Mouse (Mus musculus) adrenal gland, postnatal 36 days (tissue): ENCODE measurements around the gene Kel. TPM values are rescaled to one million over a fixed set of nuclear protein-coding genes. Genes with fewer than 3 reads are reported as not detected.

ENCODE experiments used
- DNase-seq, 2 experiments: peaks; one replicate each; pipeline ENCODE4 v3.0.0; 2021; ENCODE audit warnings: mixed read lengths in 1 of 2
- total RNA-seq, 2 experiments: library from RNA; stranded (reverse); gene quantifications; 2 replicates each; pipeline ENCODE4 v1.2.3; 2021

Kel gene
- total RNA-seq, 2 experiments from 2014 or later, result not detected

GRCm38 (mm10) chr6:41646220-41646619 is 57.9 kb downstream of the Kel start:
- DNase-seq, result no peak

DNA sequence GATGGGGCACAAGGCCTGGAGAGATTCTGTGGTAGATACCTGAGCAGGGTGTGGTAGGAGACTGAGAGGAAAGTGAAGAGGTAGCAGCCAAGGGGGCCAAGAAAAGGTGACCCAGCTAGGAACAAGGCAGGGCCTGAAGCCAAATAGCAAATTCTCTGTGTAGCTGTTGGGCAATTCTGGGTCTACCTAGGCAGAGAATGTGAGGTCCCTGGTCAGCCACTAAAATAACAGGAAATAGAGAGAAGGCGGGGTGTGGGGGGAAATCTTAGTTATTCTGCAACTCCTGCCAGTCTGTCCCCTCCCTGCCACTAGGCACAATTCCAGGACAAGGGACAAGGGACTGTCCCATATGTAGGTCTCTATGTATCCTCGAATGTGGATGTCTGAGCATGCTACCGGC is 60.9 kb downstream of the Kel start:
- DNase-seq, result no peak

GRCm38 (mm10) chr6:41642765-41643164 is 61.4 kb downstream of the Kel start:
- no peak for DNase-seq

DNA sequence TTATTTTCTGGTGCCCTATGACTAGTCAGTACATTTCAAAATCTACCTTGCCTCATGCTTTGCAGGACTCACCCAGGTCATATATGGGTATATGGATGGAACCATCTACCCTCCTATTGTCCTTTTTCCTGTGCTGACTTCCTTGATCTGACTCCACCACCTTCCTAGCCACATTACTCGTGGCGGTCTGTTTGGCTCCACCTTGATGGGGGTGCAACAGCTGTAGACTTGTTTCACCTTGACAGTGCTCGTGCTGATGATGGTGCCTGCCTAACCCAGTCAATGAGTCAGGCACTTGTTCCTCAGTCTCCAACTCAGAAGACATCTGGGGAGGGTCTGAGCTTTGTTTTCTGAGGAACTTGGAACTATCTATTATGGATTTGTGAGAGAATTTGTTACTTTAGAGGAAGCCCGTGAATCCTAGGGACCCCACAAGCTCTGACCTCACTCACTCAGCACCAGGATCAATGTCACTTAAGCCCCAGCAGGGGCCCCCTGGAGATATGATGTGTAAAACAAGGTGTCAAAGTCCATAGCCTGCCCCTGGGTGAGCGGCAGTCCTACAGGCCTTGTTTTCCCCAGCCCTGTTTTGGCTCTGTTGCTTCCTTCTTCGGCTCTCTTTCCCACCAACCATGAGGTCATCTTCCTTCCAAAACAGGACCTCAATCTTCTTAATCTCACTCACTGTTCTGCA is 62.8 kb downstream of the Kel start:
- no peak for DNase-seq

DNA sequence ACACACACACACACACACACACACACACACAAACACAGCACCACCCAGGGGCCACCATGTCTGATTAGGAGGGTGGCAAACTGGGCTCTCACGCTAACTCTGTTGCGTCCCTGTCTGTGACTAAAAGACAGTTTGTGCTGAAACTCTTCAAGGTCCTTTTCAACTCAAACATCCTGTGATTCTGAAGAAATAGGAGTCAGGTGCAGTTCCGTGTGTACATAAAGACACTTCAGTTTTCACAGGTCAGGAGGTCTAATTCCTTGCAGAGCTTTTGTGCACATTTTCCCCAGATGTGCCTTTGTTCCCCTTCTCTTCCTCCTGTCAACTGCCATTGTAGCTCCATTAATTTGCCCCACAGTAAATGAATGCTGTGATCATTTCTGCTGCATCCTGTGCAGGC is 63.7 kb downstream of the Kel start:
- DNase-seq, result no peak

GRCm38 (mm10) chr6:41637927-41638506 is 66.1 kb downstream of the Kel start:
- DNase-seq, result no peak

GRCm38 (mm10) chr6:41637393-41637792 is 66.7 kb downstream of the Kel start:
- no peak for DNase-seq

Other genes starting within 250 kb of the Kel start
- gene Prss1, start 245.4 kb downstream of the Kel start, total RNA-seq, result not detected
- gene Prss2, start 182.6 kb downstream of the Kel start, total RNA-seq, result not detected
- gene Ephb6, start 98.9 kb downstream of the Kel start, total RNA-seq, result 10 to 100 TPM in 1 of 2 experiments, 1 to 10 TPM in 1; 4.4 to 19.0 TPM
- not detected for gene Trpv6, start 67.9 kb downstream of the Kel start, total RNA-seq
- under 1 TPM in 1 of 2 experiments, not detected in 1; 0.10 TPM for gene Trpv5, start 23.6 kb downstream of the Kel start, total RNA-seq
- not detected for gene Llcfc1, start 19.9 kb downstream of the Kel start, total RNA-seq
- gene Olfr459, start 70.8 kb upstream of the Kel start, total RNA-seq, result not detected
- not detected for gene Pip, start 143.2 kb upstream of the Kel start, total RNA-seq
- not detected for gene Sval2, start 148.7 kb upstream of the Kel start, total RNA-seq
- gene Sval1, start 247.3 kb upstream of the Kel start, total RNA-seq, result not detected